Mouse (Mus musculus): ENCODE measurements around the gene Snx6.
"Not testable (repeated sequence)": the region's sequence is repeated elsewhere in the genome, so short reads cannot be mapped to it uniquely, and the experiment has no call there.

- TF ChIP-seq CTCF (IDR thresholded peaks at IDR 0.05; ENCODE audit: low read depth, low read length); POLR2A (IDR thresholded peaks at IDR 0.05; ENCODE audit: borderline replicate concordance, low read depth, low read length): not testable (repeated sequence)
These were observed 81.5 kb downstream of the Snx6 start for GRCm38 (mm10) chr12:54713822-54714626.

Data from bone marrow macrophage, adult 2 months (primary cell).